Mouse (Mus musculus) stomach, embryonic 16.5 days (tissue): ENCODE results near the gene Ttc5. TPM values are rescaled to one million over a fixed set of nuclear protein-coding genes. Genes with fewer than 3 reads are reported as not detected.

Experiments used
- ATAC-seq: fragments of 200-750 bp; cut with Nextera tagmentation; 2 replicates; pipeline ENCODE4 v1.8.0; 2017; ENCODE audit warnings: moderate number of reproducible peaks, moderate TSS enrichment; ENCODE audit not compliant: insufficient read depth, low FRiP score
- H3K27ac ChIP-seq: fragments of 300-500 bp; sonication (generic); 2 replicates; pipeline ENCODE4 v1.5.1; 2014; ENCODE audit warnings: low read length
- H3K27me3 ChIP-seq: fragments of 300-500 bp; sonication (generic); 2 replicates; pipeline ENCODE4 v1.6.1; 2014; ENCODE audit warnings: low read length, control low read depth, mixed read lengths; ENCODE audit not compliant: control insufficient read depth, insufficient read depth
- H3K36me3 ChIP-seq: fragments of 300-500 bp; sonication (generic); 2 replicates; pipeline ENCODE4 v1.6.1; 2014; ENCODE audit warnings: low read length; ENCODE audit not compliant: control insufficient read depth, insufficient read depth
- H3K4me1 ChIP-seq: fragments of 300-500 bp; sonication (generic); 2 replicates; pipeline ENCODE4 v1.6.1; 2014; ENCODE audit warnings: low read length, control low read depth, mixed read lengths; ENCODE audit not compliant: control insufficient read depth, insufficient read depth
- H3K4me2 ChIP-seq: fragments of 300-500 bp; sonication (generic); 2 replicates; pipeline ENCODE4 v1.6.1; 2014; ENCODE audit warnings: low read depth, low read length, mixed read lengths
- H3K4me3 ChIP-seq: fragments of 300-500 bp; sonication (generic); replicated peaks from 2 replicates; pipeline ENCODE4 v1.5.1; 2014; ENCODE audit warnings: mild to moderate bottlenecking, low read length
- H3K9ac ChIP-seq: fragments of 300-500 bp; sonication (generic); 2 replicates; pipeline ENCODE4 v1.6.1; 2014; ENCODE audit warnings: low read length
- H3K9me3 ChIP-seq: fragments of 300-500 bp; sonication (generic); replicated peaks from 2 replicates; pipeline ENCODE4 v1.6.1; 2016; ENCODE audit warnings: low read length, control low read depth; ENCODE audit not compliant: control insufficient read depth
- WGBS: fragments of 180-500 bp; shearing (Covaris S2); extraction: QIAGEN DNeasy Blood & Tissue Kit; methylation state at CpG from one replicate; pipeline ENCODE4 v1.1.7; 2014; 5-methylcytosine and 5-hydroxymethylcytosine counted together
- polyA plus RNA-seq: library from polyadenylated mRNA; unstranded; fragments of >200 nt; fragmentation: Nextera tagmentation; extraction: Ambion mirVana; gene quantifications from 2 replicates; pipeline ENCODE4 v1.2.1, GENCODE M21; 2015

The Ttc5 gene
- polyA plus RNA-seq = 58.5 and 61.4 TPM in 2 replicates

- H3K9me3 ChIP-seq = no peaks in the 10 kb centered on the region
- peak; percentile 91; the same call in 1 of the 2 replicates for ATAC-seq
- WGBS = 0% methylated on average over 21 of the region's 21 CpGs
- no peaks in the 10 kb centered on the region for H3K4me1 ChIP-seq
- peak within 1 kb of the TSS; percentile 78 for H3K27ac ChIP-seq
- peak within 1 kb of the TSS; percentile 94 for H3K4me3 ChIP-seq
- H3K9ac ChIP-seq = peak within 1 kb of the TSS; percentile 81
- H3K27me3 ChIP-seq = no peaks in the 10 kb centered on the region
- H3K4me2 ChIP-seq = peak within 1 kb of the TSS; percentile 66
- peaks cover 17% of the 10 kb centered on the region for H3K36me3 ChIP-seq
Measured at GRCm38 (mm10) chr14:50785251-50785637, at the start of gene Ttc5. Gene Ttc5, minus strand, starts transcription at chr14:50785519.

- 39% methylated on average over 2 of the region's 2 CpGs for WGBS
- H3K4me3 ChIP-seq = no peak overlapping the region
- 0 out of 2 replicates have a peak, but pooled peaks cover 4% of the 10 kb centered on the region for H3K36me3 ChIP-seq
- no peak for ATAC-seq
- peak overlapping the region; percentile 43; the same call in 1 of the 2 replicates for H3K27ac ChIP-seq
- H3K4me2 ChIP-seq = no peak overlapping the region
- no peaks in the 10 kb centered on the region for H3K27me3 ChIP-seq
- no peaks in the 10 kb centered on the region for H3K9me3 ChIP-seq
- no peaks in the 10 kb centered on the region for H3K4me1 ChIP-seq
- no peak overlapping the region for H3K9ac ChIP-seq
Measured at GRCm38 (mm10) chr14:50834435-50834834, 49.1 kb upstream of the Ttc5 start.

- no peak overlapping the region for H3K4me3 ChIP-seq
- H3K27me3 ChIP-seq = no peaks in the 10 kb centered on the region
- 0 out of 2 replicates have a peak, but pooled peaks cover 4% of the 10 kb centered on the region for H3K36me3 ChIP-seq
- H3K27ac ChIP-seq = peak overlapping the region; percentile 43; the same call in 1 of the 2 replicates
- H3K4me2 ChIP-seq = no peak overlapping the region
- 81% methylated on average over 10 of the region's 10 CpGs for WGBS
- no peaks in the 10 kb centered on the region for H3K9me3 ChIP-seq
- ATAC-seq = peak; percentile 22; the same call in 1 of the 2 replicates
- no peaks in the 10 kb centered on the region for H3K4me1 ChIP-seq
- no peak overlapping the region for H3K9ac ChIP-seq
Measured at GRCm38 (mm10) chr14:50833964-50834363, 48.6 kb upstream of the Ttc5 start.

- no peak for ATAC-seq
- H3K4me1 ChIP-seq = no peaks in the 10 kb centered on the region
- 0 out of 2 replicates have a peak, but pooled peaks cover 4% of the 10 kb centered on the region for H3K36me3 ChIP-seq
- H3K4me3 ChIP-seq = no peak overlapping the region
- no peaks in the 10 kb centered on the region for H3K27me3 ChIP-seq
- H3K9me3 ChIP-seq = no peaks in the 10 kb centered on the region
- 62% methylated on average over 3 of the region's 3 CpGs for WGBS
- no peak overlapping the region for H3K27ac ChIP-seq
- H3K9ac ChIP-seq = no peak overlapping the region
- no peak overlapping the region for H3K4me2 ChIP-seq
Measured at GRCm38 (mm10) chr14:50829878-50830277, 44.6 kb upstream of the Ttc5 start.

GRCm38 (mm10) chr14:50826579-50826978 lies 41.3 kb upstream of the Ttc5 start:
- no peak overlapping the region for H3K4me2 ChIP-seq
- H3K27ac ChIP-seq = no peak overlapping the region
- H3K27me3 ChIP-seq = no peaks in the 10 kb centered on the region
- no peaks in the 10 kb centered on the region for H3K9me3 ChIP-seq
- no peak overlapping the region for H3K9ac ChIP-seq
- peaks cover 11% of the 10 kb centered on the region; the same call in 1 of the 2 replicates for H3K36me3 ChIP-seq
- no peak overlapping the region for H3K4me3 ChIP-seq
- WGBS = 92% methylated on average over 4 of the region's 4 CpGs
- H3K4me1 ChIP-seq = no peaks in the 10 kb centered on the region
- ATAC-seq = no peak

GRCm38 (mm10) chr14:50824219-50824618 lies 38.9 kb upstream of the Ttc5 start:
- no peaks in the 10 kb centered on the region for H3K4me1 ChIP-seq
- no peak overlapping the region for H3K9ac ChIP-seq
- no peak overlapping the region for H3K27ac ChIP-seq
- no peak for ATAC-seq
- H3K4me3 ChIP-seq = no peak overlapping the region
- H3K4me2 ChIP-seq = no peak overlapping the region
- no peaks in the 10 kb centered on the region for H3K27me3 ChIP-seq
- H3K9me3 ChIP-seq = no peaks in the 10 kb centered on the region
- WGBS = 79% methylated on average over 9 of the region's 9 CpGs
- peaks cover 12% of the 10 kb centered on the region; the same call in 1 of the 2 replicates for H3K36me3 ChIP-seq

- Histone ChIP-seq H3K4me1 (no peaks in the 10 kb centered on the region), H3K9ac (no peak overlapping the region), H3K4me3 (no peak overlapping the region), H3K27ac (no peak overlapping the region), H3K27me3 (no peaks in the 10 kb centered on the region), H3K36me3 (peaks cover 15% of the 10 kb centered on the region; the same call in 1 of the 2 replicates), H3K4me2 (no peak overlapping the region), H3K9me3 (no peaks in the 10 kb centered on the region)
- 74% methylated on average over 2 of the region's 2 CpGs for WGBS
- ATAC-seq = no peak
Measured at GRCm38 (mm10) chr14:50823240-50823639, 37.9 kb upstream of the Ttc5 start.

- no peak for ATAC-seq
- 80% methylated on average over 2 of the region's 2 CpGs for WGBS
- Histone ChIP-seq H3K27ac (peak overlapping the region; percentile 27; the same call in 1 of the 2 replicates), H3K4me1 (peaks cover 3% of the 10 kb centered on the region), H3K27me3 (no peaks in the 10 kb centered on the region), H3K4me3 (no peak overlapping the region), H3K36me3 (peaks cover 19% of the 10 kb centered on the region), H3K9me3 (no peaks in the 10 kb centered on the region), H3K9ac (no peak overlapping the region), H3K4me2 (no peak overlapping the region)
Measured at GRCm38 (mm10) chr14:50813060-50813459, 27.7 kb upstream of the Ttc5 start.

- no peaks in the 10 kb centered on the region for H3K36me3 ChIP-seq
- WGBS = under 1% methylated on average over 42 of the region's 42 CpGs
- no peaks in the 10 kb centered on the region for H3K27me3 ChIP-seq
- peak within 1 kb of the TSS; percentile 91 for H3K27ac ChIP-seq
- H3K4me3 ChIP-seq = peak within 1 kb of the TSS; percentile 64
- peak; percentile 100 for ATAC-seq
- H3K9me3 ChIP-seq = no peaks in the 10 kb centered on the region
- peak within 1 kb of the TSS; percentile 57 for H3K4me2 ChIP-seq
- H3K9ac ChIP-seq = peak within 1 kb of the TSS; percentile 76
- H3K4me1 ChIP-seq = peaks cover 3% of the 10 kb centered on the region
Measured at GRCm38 (mm10) chr14:50807487-50808072, 22.3 kb upstream of the Ttc5 start, which contains the start of the genes Ccnb1ip1 and Parp2. Gene Ccnb1ip1, minus strand, starts transcription at chr14:50807732. Gene Parp2, plus strand, starts transcription at chr14:50807841.
